Mouse (Mus musculus) small intestine, adult 2 months (tissue): Measurements from ENCODE around the gene C6.

Experiments
- CTCF ChIP-seq: fragments of 200-500 bp; IDR thresholded peaks from 2 replicates; pipeline ENCODE4 v1.5.1; 2012; ENCODE audit warnings: low read depth, mild to moderate bottlenecking, control low read depth, inconsistent platforms, low read length, moderate library complexity, mixed read lengths; ENCODE audit not compliant: insufficient replicate concordance, insufficient read length; ENCODE audit errors: extremely low read depth
- POLR2A ChIP-seq: fragments of 200-500 bp; IDR thresholded peaks from 2 replicates; pipeline ENCODE4 v1.6.1; 2012; ENCODE audit warnings: low read depth, mild to moderate bottlenecking, control low read depth, inconsistent platforms, low read length, moderate library complexity

GRCm38 (mm10) chr15:4836354-4836753 lies 109.4 kb downstream of the C6 start:
- TF ChIP-seq POLR2A = no peak
- no peak for TF ChIP-seq CTCF
